Mouse (Mus musculus): ENCODE data around the gene Artn. TPM values are rescaled to one million over a fixed set of nuclear protein-coding genes. Genes with fewer than 3 reads are reported as not detected.

Artn gene
- polyA plus RNA-seq (2014; fragmentation: Nextera tagmentation; extraction: Ambion mirVana): 0.84 and 1.3 TPM in 2 replicates

- peaks cover 18% of the 10 kb centered on the region for H3K4me1 ChIP-seq (ENCODE audit: control insufficient read depth, insufficient read depth, low read length)
- H3K27ac ChIP-seq (ENCODE audit: low read depth, low read length): no peak within 1 kb of the TSS
- under 1% methylated on average over 33 of the region's 33 CpGs for WGBS
- peaks cover 5% of the 10 kb centered on the region; the same call in 1 of the 2 replicates for H3K36me3 ChIP-seq (ENCODE audit: control insufficient read depth, insufficient read depth, low read length)
- H3K9me3 ChIP-seq (ENCODE audit: control insufficient read depth, low read length): no peaks in the 10 kb centered on the region
- ATAC-seq (ENCODE audit: low read depth): no peak
- H3K27me3 ChIP-seq (ENCODE audit: control insufficient read depth, insufficient read depth, low read length): peaks cover 19% of the 10 kb centered on the region
- H3K4me2 ChIP-seq (ENCODE audit: low read depth, low read length): peak within 1 kb of the TSS; percentile 39
- peak within 1 kb of the TSS; percentile 10; the same call in 1 of the 2 replicates for H3K4me3 ChIP-seq (ENCODE audit: low read depth, low read length)
- 0 out of 2 replicates have a peak within 1 kb of the TSS, but pooled peaks have one; percentile 34 for H3K9ac ChIP-seq (replicated peaks; ENCODE audit: low read depth, low read length)
Measured at GRCm38 (mm10) chr4:117929391-117929881, at the start of gene Artn. Gene Artn (minus strand): TSS chr4:117929763.

DNA sequence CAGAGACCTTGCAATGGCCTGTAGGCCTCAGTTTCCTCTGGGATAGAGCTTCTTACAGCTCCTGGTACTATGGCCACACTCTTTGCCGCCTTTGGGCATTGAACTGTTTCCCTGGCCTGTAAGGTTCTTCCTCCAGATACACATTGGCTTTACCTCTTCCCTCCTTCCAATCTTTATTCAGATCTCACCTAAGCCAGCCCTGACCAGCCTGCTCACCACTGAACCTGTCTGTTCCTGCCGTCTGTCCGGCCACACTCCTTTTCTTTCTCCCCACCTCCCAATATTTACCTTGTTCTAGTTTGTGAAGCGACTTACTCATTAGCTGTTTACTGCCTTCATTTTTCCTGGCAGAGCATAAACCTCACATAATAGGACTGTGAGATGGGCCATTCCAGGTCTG is 49.6 kb upstream of the Artn start:
- no peaks in the 10 kb centered on the region for H3K9me3 ChIP-seq (ENCODE audit: control insufficient read depth, low read length)
- H3K27ac ChIP-seq (ENCODE audit: low read depth, low read length): no peak overlapping the region
- no peak overlapping the region for H3K9ac ChIP-seq (replicated peaks; ENCODE audit: low read depth, low read length)
- H3K36me3 ChIP-seq (ENCODE audit: control insufficient read depth, insufficient read depth, low read length): no peaks in the 10 kb centered on the region
- 93% methylated on average over 4 of the region's 4 CpGs for WGBS
- H3K27me3 ChIP-seq (ENCODE audit: control insufficient read depth, insufficient read depth, low read length): no peaks in the 10 kb centered on the region
- H3K4me3 ChIP-seq (ENCODE audit: low read depth, low read length): no peak overlapping the region
- no peaks in the 10 kb centered on the region for H3K4me1 ChIP-seq (ENCODE audit: control insufficient read depth, insufficient read depth, low read length)
- no peak for ATAC-seq (ENCODE audit: low read depth)
- no peak overlapping the region for H3K4me2 ChIP-seq (ENCODE audit: low read depth, low read length)

DNA sequence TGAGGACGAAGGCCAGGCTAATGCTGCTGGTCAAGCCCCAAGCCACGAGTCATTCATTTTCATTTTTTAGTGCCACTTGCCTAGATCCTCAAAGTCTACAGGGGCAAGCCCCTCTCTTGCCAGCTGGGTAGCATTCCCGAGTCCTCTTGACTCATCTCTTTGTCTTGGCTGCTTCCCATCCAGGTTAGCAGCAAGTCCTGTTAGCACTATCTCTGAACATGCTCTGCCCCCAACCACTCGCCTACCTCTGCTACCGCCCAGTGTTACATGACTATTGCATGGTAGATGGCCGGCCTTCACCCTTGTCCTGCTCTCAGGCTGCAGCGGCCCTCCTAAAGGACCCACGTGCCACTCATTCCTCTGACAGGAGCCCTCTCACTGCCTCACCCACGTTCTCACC is 48.7 kb upstream of the Artn start:
- H3K9me3 ChIP-seq (ENCODE audit: control insufficient read depth, low read length): no peaks in the 10 kb centered on the region
- no peak for ATAC-seq (ENCODE audit: low read depth)

GRCm38 (mm10) chr4:117977841-117978240 is 48.3 kb upstream of the Artn start:
- H3K4me1 ChIP-seq (ENCODE audit: control insufficient read depth, insufficient read depth, low read length): no peaks in the 10 kb centered on the region
- H3K4me3 ChIP-seq (ENCODE audit: low read depth, low read length): no peak overlapping the region
- 88% methylated on average over 11 of the region's 11 CpGs for WGBS
- H3K27ac ChIP-seq (ENCODE audit: low read depth, low read length): no peak overlapping the region
- H3K4me2 ChIP-seq (ENCODE audit: low read depth, low read length): no peak overlapping the region
- H3K9ac ChIP-seq (replicated peaks; ENCODE audit: low read depth, low read length): no peak overlapping the region
- ATAC-seq (ENCODE audit: low read depth): no peak
- no peaks in the 10 kb centered on the region for H3K27me3 ChIP-seq (ENCODE audit: control insufficient read depth, insufficient read depth, low read length)
- H3K9me3 ChIP-seq (ENCODE audit: control insufficient read depth, low read length): no peaks in the 10 kb centered on the region
- H3K36me3 ChIP-seq (ENCODE audit: control insufficient read depth, insufficient read depth, low read length): no peaks in the 10 kb centered on the region

More for the DNA sequence above, 48.7 kb upstream of the Artn start:
- 96% methylated on average over 9 of the region's 9 CpGs for WGBS
- no peak overlapping the region for H3K27ac ChIP-seq (ENCODE audit: low read depth, low read length)
- no peak overlapping the region for H3K4me2 ChIP-seq (ENCODE audit: low read depth, low read length)
- H3K9ac ChIP-seq (replicated peaks; ENCODE audit: low read depth, low read length): no peak overlapping the region
- H3K4me3 ChIP-seq (ENCODE audit: low read depth, low read length): no peak overlapping the region
- no peaks in the 10 kb centered on the region for H3K36me3 ChIP-seq (ENCODE audit: control insufficient read depth, insufficient read depth, low read length)
- H3K4me1 ChIP-seq (ENCODE audit: control insufficient read depth, insufficient read depth, low read length): no peaks in the 10 kb centered on the region
- H3K27me3 ChIP-seq (ENCODE audit: control insufficient read depth, insufficient read depth, low read length): no peaks in the 10 kb centered on the region

DNA sequence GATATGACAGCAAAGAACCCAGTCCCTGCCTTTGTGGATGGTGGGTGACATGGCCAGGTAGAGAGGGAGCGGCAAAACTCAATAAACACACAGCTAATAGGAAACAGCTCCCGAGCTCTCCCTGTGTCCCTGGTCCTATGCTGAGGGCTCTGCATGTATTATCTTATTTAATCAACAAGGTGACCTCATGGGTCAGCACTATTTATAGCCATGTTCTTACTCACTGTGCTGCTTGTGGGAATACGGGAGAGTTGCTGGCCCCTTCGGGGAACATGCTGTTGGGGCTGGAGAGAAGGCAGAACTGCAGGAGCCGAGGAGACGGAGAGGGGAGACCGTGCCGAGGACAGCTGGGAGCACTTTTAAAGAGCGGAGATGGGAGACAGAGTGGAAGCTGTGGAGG is 47.8 kb upstream of the Artn start:
- no peaks in the 10 kb centered on the region for H3K27me3 ChIP-seq (ENCODE audit: control insufficient read depth, insufficient read depth, low read length)
- H3K4me3 ChIP-seq (ENCODE audit: low read depth, low read length): no peak overlapping the region
- no peak overlapping the region for H3K4me2 ChIP-seq (ENCODE audit: low read depth, low read length)
- WGBS: 80% methylated on average over 9 of the region's 9 CpGs
- no peaks in the 10 kb centered on the region for H3K36me3 ChIP-seq (ENCODE audit: control insufficient read depth, insufficient read depth, low read length)
- H3K9ac ChIP-seq (replicated peaks; ENCODE audit: low read depth, low read length): no peak overlapping the region
- H3K27ac ChIP-seq (ENCODE audit: low read depth, low read length): no peak overlapping the region
- H3K4me1 ChIP-seq (ENCODE audit: control insufficient read depth, insufficient read depth, low read length): no peaks in the 10 kb centered on the region
- no peak for ATAC-seq (ENCODE audit: low read depth)
- H3K9me3 ChIP-seq (ENCODE audit: control insufficient read depth, low read length): no peaks in the 10 kb centered on the region

DNA sequence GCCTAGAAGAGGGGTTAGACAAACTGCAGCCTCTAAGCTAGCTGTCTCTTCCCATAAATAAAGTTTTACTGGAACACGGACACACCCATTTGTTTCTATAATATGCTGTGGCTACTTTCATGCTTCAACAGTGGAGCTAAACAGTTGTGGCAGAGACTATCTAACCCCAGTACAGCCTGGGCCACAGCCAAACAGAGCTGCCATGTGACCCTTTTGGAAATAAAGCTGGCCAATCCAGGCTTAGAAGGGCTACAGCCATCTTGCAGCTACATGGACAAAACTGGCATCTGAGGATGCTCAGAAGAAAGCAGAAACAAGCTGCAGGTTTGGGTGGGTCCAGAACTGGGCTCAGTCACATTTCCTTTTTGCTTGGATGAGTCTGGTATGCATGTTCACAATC is 46.3 kb upstream of the Artn start:
- H3K4me2 ChIP-seq (ENCODE audit: low read depth, low read length): no peak overlapping the region
- no peak overlapping the region for H3K4me3 ChIP-seq (ENCODE audit: low read depth, low read length)
- H3K4me1 ChIP-seq (ENCODE audit: control insufficient read depth, insufficient read depth, low read length): no peaks in the 10 kb centered on the region
- ATAC-seq (ENCODE audit: low read depth): no peak
- H3K27ac ChIP-seq (ENCODE audit: low read depth, low read length): no peak overlapping the region
- H3K36me3 ChIP-seq (ENCODE audit: control insufficient read depth, insufficient read depth, low read length): no peaks in the 10 kb centered on the region
- no peak overlapping the region for H3K9ac ChIP-seq (replicated peaks; ENCODE audit: low read depth, low read length)
- WGBS: 76% methylated on average over 1 of the region's 1 CpGs
- no peaks in the 10 kb centered on the region for H3K27me3 ChIP-seq (ENCODE audit: control insufficient read depth, insufficient read depth, low read length)
- no peaks in the 10 kb centered on the region for H3K9me3 ChIP-seq (ENCODE audit: control insufficient read depth, low read length)

- Histone ChIP-seq H3K4me3 (ENCODE audit: low read depth, low read length) (no peak overlapping the region), H3K9me3 (ENCODE audit: control insufficient read depth, low read length) (no peaks in the 10 kb centered on the region), H3K27me3 (ENCODE audit: control insufficient read depth, insufficient read depth, low read length) (no peaks in the 10 kb centered on the region), H3K4me1 (ENCODE audit: control insufficient read depth, insufficient read depth, low read length) (no peaks in the 10 kb centered on the region), H3K27ac (ENCODE audit: low read depth, low read length) (no peak overlapping the region), H3K9ac (replicated peaks; ENCODE audit: low read depth, low read length) (no peak overlapping the region), H3K4me2 (ENCODE audit: low read depth, low read length) (no peak overlapping the region), H3K36me3 (ENCODE audit: control insufficient read depth, insufficient read depth, low read length) (no peaks in the 10 kb centered on the region)
- ATAC-seq (ENCODE audit: low read depth): no peak
- WGBS: 75% methylated on average over 5 of the region's 5 CpGs
Measured at GRCm38 (mm10) chr4:117974719-117975118, 45.2 kb upstream of the Artn start.

DNA sequence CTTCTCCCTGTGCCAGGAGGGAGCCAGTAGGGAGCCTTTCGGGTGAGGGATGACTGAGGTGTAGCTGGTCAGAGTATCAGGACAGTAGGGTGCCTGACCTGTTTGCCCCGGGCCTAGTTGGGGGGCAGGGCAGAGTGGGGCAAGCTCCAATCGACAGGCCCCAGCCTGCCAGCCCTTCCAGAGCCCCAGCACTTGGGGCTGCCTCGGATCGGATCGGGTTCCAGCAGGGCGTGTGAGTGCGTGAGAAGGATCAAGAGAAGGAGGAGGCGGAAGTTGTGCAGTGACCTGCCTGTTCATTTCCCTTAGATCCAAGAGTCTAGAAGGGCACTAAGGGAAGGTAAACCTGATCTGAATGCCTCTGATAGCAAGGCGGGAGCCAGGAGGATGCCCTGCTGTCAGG is 43.4 kb upstream of the Artn start:
- Histone ChIP-seq H3K4me1 (ENCODE audit: control insufficient read depth, insufficient read depth, low read length) (no peaks in the 10 kb centered on the region), H3K36me3 (ENCODE audit: control insufficient read depth, insufficient read depth, low read length) (no peaks in the 10 kb centered on the region), H3K9ac (replicated peaks; ENCODE audit: low read depth, low read length) (no peak overlapping the region), H3K27ac (ENCODE audit: low read depth, low read length) (no peak overlapping the region), H3K4me2 (ENCODE audit: low read depth, low read length) (no peak overlapping the region), H3K27me3 (ENCODE audit: control insufficient read depth, insufficient read depth, low read length) (no peaks in the 10 kb centered on the region), H3K4me3 (ENCODE audit: low read depth, low read length) (no peak overlapping the region), H3K9me3 (ENCODE audit: control insufficient read depth, low read length) (no peaks in the 10 kb centered on the region)
- WGBS: 73% methylated on average over 10 of the region's 10 CpGs
- no peak for ATAC-seq (ENCODE audit: low read depth)

DNA sequence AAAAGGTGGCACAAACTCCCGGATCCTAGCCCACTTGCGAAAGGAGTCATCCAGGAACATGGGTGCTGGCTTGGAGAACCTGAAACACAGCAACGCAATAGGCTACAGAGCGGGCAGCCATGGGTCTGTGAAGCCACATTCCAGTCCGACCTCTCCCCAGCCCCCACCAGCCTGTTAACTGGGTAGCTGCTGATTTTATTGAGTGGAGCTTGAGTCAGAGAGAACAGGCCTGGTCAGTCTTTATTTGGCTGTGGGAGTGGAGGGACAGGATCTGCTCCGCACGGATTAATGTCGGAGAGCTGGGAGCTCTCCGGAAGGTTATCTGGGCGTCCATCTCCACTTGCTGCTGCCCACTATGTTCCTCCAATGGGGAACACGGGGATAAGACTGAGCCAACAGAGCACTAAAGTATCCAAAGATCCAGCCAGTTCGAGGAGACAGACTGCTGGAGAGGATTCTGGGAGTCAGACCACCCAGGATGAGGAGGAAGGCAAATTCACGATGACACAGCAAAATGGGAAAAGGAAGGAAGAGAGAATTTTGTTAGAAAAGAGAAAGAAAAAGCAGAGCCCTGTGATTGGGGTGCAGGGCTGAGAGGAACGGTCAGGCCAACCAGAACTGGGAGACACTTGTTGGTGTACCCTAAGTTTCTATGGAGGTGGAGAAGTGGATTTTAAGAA is 34.9 kb upstream of the Artn start:
- WGBS: 85% methylated on average over 14 of the region's 14 CpGs
- Histone ChIP-seq H3K9ac (replicated peaks; ENCODE audit: low read depth, low read length) (no peak overlapping the region), H3K4me1 (ENCODE audit: control insufficient read depth, insufficient read depth, low read length) (no peaks in the 10 kb centered on the region), H3K27ac (ENCODE audit: low read depth, low read length) (no peak overlapping the region), H3K4me3 (ENCODE audit: low read depth, low read length) (no peak overlapping the region), H3K9me3 (ENCODE audit: control insufficient read depth, low read length) (no peaks in the 10 kb centered on the region), H3K4me2 (ENCODE audit: low read depth, low read length) (no peak overlapping the region), H3K27me3 (ENCODE audit: control insufficient read depth, insufficient read depth, low read length) (no peaks in the 10 kb centered on the region), H3K36me3 (ENCODE audit: control insufficient read depth, insufficient read depth, low read length) (no peaks in the 10 kb centered on the region)
- no peak for ATAC-seq (ENCODE audit: low read depth)
